Mouse (Mus musculus) liver (tissue): ENCODE results near the gene Caln1.

Experiments
- DNase-seq: peaks from one replicate; pipeline ENCODE4 v3.0.0-alpha.2; 2020; ENCODE audit warnings: mixed read lengths

Caln1 gene

DNA sequence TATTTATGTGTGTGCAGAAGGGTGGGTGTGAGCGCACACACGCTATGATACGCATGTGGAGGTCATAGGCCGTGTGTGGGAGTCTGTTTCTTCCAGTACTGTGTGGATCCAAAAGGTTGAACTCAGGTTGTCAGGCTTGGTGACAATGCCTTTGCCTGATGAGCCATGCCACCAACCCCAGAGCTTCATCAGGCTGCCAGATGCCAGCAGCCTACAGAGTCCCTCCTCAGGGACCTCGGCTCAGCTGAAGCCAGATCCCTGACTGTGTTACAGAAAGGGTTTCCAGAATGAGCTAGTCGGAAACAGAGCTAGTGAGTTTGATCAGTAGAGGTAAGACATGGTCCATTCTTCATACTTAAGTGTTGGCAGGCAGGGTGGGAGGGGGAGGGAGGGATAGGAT is 25.9 kb downstream of the Caln1 start:
- DNase-seq: no peak

DNA sequence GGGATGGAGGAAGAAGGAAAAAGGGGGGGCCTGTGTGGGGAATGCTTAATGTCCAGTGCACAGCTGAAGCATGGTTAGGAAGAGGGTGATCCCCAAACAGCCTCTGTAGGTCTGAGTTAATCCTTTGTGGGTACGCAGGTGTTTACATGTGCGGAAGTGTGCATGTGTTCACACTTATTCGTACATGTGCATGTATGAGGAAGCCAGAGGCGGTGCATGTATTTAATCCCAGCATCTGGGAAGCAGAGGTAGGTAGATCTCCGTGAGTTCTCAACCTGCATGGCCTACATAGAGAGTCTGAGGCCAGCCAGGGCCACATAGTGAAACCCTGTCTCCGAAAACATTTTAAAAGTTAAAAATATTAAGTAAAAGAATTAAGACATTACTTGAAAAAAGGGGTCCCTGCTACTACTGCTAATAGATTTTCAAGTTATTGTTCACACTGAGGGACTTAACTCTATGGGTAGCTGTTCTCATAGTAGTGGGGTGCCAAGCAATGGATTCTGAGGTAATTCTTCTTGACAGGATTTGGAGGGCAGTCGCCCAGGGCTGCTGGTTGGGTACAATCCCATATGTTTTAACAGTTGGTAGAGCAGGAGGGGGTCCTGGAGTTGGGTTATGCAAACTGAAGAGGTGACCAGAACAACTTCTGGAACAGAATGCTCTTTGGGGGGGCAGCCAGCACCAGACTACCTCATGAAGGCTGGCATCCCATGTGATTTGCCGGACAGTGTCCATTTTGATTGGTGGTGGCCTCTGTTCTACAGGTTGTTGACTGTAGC is 31.1 kb downstream of the Caln1 start:
- DNase-seq: no peak

DNA sequence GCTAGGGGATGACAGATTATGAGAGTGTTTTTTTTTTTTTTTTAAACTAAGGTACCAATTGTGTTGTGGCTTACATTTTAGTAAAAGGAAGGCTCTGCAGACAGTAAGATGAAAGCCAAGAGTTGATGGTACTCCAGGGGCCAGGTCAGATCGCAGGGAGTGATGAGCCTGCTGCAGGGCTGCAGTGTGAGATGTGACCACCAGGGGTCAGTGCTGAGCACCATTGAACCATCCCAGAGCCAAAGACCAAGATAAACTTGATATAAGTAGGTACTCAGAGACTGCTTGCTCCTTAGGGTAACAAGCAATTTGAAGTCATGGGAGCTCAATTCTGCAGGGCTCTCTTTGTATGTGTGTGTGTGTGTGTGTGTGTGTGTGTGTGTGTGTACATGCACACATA is 35.9 kb downstream of the Caln1 start:
- peak; percentile 13 for DNase-seq

- DNase-seq: no peak
Measured at GRCm38 (mm10) chr5:130409706-130410105, 40.5 kb downstream of the Caln1 start.

DNA sequence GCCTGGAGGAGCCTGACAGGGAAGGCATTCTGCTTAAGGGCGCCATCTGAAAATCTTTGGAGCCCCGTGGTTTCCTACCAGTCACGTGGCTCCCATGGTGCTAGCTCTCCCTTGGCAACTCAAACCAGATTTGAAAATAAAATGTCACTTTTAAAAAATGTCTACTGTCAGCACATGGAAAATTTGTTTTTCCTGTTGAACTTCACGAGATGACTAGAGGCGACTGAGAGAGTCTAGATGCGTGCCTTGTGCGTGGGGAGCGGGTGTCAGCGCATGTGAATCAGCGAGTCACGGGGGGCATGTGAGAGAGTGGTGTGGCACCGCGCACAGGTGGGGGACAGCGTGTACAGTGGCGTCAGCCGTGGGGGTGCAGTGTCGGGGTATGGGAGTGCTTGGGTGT is 42.3 kb downstream of the Caln1 start:
- DNase-seq: no peak

DNA sequence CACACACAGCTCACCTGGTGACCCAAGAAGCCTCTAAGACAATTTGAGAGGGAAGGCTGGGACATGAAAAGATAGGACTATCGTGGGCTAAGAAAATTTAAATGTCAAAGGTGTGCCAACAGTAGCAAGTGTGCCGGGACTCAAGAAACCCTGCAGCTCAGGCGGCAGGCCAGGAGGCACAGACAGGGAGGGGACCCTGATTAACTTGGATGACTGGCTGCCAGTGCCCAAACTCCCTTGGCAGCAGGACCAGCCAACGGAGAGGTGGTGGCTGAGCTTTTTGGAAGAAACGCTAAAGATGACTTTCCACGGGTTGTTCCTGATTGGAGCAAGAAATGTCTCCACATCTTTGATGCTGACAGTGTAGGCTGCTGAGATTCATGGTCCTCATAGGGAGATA is 78.2 kb downstream of the Caln1 start:
- no peak for DNase-seq

- DNase-seq: no peak
Measured at GRCm38 (mm10) chr5:130448491-130448890, 79.2 kb downstream of the Caln1 start.

DNA sequence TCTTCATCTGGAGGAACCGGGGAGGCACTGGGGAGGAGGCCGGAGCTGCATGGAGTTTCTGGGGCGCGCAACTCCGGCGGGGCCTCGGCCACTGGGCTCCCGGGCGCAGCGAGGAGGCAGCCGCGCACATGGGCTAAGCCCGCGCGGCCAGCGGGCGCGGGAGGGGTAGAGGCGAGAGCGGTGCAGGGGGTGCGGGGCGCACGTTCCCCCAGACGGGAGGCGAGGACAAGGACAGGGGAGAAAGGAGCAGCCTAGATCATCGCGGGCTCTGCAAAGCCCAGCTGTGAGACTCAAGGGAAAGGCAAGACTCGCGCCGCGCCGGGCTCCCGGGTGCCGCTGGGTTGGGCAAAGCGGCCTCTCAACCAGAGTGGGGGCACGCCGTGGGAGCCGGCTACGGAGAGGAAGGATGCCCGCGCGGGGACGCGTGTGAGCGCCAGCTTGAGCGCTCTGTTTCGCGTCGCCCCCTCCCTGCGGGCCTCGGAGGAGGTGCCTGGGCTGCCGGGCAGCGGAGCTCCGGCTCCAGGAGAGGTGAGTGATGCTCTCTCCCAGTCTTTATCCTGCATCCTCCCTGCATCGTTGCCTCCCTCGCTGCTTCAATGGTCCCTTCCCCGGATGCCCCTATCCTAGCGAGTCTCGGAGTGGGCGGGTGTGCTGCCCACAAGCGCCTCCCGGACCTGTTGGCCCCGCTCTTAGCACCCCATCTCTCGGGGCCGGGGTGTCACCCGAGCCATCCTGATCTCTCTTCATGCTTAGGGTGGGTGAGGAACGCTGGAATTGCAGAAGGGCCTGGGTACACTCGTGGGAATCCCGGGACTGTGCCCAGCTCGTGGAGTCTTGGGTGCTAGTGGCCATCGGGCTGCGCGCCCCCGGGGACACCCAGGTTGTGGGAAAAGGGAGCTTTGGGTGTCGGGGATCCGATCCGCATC is 79.9 kb downstream of the Caln1 start:
- DNase-seq: peak; percentile 4

GRCm38 (mm10) chr5:130450031-130450541 is 80.8 kb downstream of the Caln1 start:
- no peak for DNase-seq

GRCm38 (mm10) chr5:130458076-130458475 is 88.8 kb downstream of the Caln1 start:
- no peak for DNase-seq

GRCm38 (mm10) chr5:130472209-130472608 is 103.0 kb downstream of the Caln1 start:
- DNase-seq: no peak

DNA sequence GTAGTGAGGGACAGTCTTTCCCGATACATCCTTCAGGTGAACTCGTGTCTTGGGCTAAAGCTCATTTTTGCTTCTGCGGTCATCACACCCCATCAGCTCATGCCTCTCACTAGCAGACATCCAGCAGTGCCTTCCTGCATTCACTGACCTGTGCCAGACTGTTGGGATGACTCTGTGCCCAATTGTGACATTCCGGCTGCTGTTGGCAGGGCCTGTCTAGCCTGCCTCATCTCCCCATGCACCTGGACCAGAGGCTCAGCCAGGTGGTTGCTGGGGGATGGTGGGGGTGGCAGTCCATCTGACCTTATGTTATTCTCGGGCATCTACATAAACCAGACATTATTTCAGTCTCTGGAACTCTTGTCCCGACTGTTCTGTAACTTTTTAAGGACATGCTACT is 105.6 kb downstream of the Caln1 start:
- DNase-seq: no peak

DNA sequence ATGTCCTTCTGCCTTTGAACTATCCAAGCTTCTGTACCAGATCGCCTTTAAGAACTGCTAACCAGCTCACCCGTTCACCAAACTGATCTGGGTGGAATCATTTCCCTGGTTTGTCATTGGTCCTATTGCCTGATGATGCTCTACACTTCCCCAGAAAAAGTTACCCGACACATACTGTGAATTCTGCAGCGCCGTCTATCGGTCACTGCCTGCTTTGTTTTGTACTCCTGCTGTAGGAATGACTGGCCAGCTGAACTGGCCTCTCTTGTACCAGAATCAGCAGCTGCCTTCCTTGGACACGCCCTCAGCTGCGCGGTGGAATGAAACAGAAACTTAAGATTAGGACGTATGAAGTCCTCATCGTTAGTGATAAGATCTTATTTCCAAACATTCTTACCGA is 107.5 kb downstream of the Caln1 start:
- DNase-seq: no peak

GRCm38 (mm10) chr5:130480290-130480689 is 111.0 kb downstream of the Caln1 start:
- no peak for DNase-seq

DNA sequence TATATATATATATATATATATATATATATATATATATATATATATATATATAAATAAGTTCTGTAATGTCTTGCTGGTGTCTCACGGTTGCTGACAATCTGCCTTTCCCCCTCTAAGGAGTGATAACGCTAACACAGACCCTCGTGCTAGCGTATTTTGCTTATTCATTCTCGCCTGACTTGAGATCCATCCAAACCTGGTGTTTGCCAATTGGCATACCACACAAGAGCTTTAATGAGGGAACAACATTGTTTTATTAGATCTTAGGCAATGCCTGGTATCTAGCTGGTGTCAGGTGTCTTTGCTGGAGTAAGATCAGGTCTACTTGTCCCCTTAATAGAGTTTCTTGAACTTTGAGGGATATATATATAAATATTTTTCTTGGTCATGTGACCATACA is 122.2 kb downstream of the Caln1 start:
- DNase-seq: no peak

- no peak for DNase-seq
Measured at GRCm38 (mm10) chr5:130492305-130492704, 123.0 kb downstream of the Caln1 start.

GRCm38 (mm10) chr5:130502541-130502940 is 133.3 kb downstream of the Caln1 start:
- DNase-seq: no peak

- DNase-seq: no peak
Measured at GRCm38 (mm10) chr5:130504891-130505290, 135.6 kb downstream of the Caln1 start.

GRCm38 (mm10) chr5:130510516-130510915 is 141.3 kb downstream of the Caln1 start:
- DNase-seq: no peak

DNA sequence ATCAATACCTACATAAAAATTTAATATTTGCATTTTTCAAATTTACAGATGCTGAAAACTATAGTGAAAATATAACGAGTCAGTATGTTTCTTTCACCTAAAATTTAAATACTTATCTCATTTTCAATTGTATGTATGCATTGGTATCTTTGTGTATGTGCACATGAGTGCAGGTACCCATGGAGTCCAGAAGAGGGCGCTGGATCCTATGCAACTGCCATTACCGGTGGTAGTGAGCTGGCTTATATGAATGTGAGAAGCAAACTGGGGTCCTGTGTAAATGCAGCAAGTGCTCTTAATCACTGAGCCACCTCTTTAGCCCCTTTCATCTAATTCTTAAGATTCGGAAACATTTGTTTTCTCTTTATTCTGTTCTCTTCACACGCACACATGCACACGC is 146.1 kb downstream of the Caln1 start:
- DNase-seq: no peak

DNA sequence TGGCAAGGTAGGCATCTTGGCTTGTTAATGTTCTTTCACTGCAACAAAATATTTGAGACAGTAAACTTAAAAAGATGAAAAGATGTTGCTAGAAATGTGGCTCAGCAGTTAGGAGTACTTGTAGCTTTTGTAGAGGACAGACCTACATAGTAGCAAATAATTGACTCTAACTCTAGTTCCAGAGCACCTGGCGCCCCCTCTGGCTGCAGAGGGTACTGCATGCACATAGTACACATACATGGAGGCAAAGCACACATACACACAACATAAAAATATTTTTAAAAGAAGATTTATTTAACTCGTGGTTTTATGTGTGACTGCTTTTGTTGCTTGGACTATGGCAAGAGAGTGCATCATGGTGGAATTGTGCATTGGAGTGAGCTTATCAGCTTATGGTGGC is 151.3 kb downstream of the Caln1 start:
- no peak for DNase-seq

- no peak for DNase-seq
Measured at GRCm38 (mm10) chr5:130527416-130527815, 158.2 kb downstream of the Caln1 start.

DNA sequence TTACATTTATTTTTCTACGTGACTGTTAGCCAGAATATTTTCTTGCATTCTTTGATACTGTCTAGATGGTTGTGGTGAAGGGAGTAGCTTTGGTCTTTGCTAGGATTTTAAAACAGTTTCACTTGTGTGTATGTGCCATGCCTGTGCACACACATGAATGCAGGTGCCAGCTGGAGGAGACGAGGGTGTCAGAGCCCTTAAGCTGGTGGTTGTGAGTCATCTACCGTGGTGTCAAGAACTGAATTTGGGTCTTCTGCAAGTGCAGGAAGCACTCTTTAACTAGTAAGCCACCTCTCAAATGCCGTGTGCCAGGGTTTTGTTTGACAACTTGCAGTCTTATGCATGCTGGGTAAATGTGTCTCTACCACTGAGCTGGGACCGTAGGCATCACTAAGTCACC is 178.2 kb downstream of the Caln1 start:
- DNase-seq: no peak

GRCm38 (mm10) chr5:130553916-130554315 is 184.7 kb downstream of the Caln1 start:
- no peak for DNase-seq
